Mouse (Mus musculus) stomach, postnatal 0 days (tissue): ENCODE measurements around the gene Ugt1a8.

Experiments
- CTCF ChIP-seq: IDR thresholded peaks from 2 replicates; pipeline ENCODE4 v1.5.1; 2016; ENCODE audit warnings: antibody characterized with exemption, low read depth, mild to moderate bottlenecking, moderate library complexity
- EP300 ChIP-seq: optimal IDR thresholded peaks from 2 replicates; pipeline ENCODE3; 2016; ENCODE audit warnings: antibody characterized with exemption

DNA sequence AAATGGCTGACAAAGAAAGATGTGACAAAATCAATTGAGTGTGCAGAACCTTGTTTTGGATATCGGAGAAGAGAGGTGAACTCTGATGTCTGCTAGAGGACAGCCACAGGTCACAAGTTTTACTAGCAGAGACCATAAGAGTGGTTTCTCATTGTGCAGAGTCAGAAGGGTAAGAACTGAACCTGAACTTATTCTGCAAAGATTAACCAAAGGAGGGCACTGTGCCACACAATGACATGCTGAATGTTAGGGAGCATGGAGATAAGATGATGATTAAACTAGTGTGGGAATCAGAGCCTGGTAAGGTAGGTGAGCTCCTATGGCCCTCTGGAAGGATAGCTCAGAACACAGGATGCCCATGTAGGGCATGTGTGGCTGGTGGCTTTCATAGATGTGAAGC is 108.1 kb downstream of the Ugt1a8 start:
- TF ChIP-seq CTCF (no peak), EP300 (no peak)
